Mouse (Mus musculus) small intestine, adult 2 months (tissue): Measurements from ENCODE around the gene Il11. TPM values are rescaled to one million over a fixed set of nuclear protein-coding genes. Genes with fewer than 3 reads are reported as not detected.

ENCODE experiments used
- H3K27ac ChIP-seq: fragments of 200-500 bp; 2 replicates; pipeline ENCODE4 v1.5.1; 2012; ENCODE audit warnings: low read depth, low read length, control low read depth, inconsistent platforms; ENCODE audit not compliant: insufficient read depth
- H3K27me3 ChIP-seq: fragments of 200-500 bp; 2 replicates; pipeline ENCODE4 v1.6.1; 2012; ENCODE audit warnings: mild to moderate bottlenecking, moderate library complexity, low read length, inconsistent platforms; ENCODE audit not compliant: control insufficient read depth, insufficient read depth
- H3K36me3 ChIP-seq: fragments of 200-500 bp; 2 replicates; pipeline ENCODE4 v1.6.1; 2012; ENCODE audit warnings: mild to moderate bottlenecking, low read length, control low read depth, inconsistent platforms; ENCODE audit not compliant: control insufficient read depth, insufficient read depth
- H3K4me1 ChIP-seq: fragments of 200-500 bp; 2 replicates; pipeline ENCODE4 v1.6.1; 2012; ENCODE audit warnings: low read length, inconsistent platforms, mixed read lengths; ENCODE audit not compliant: control insufficient read depth, insufficient read depth, insufficient read length
- H3K4me3 ChIP-seq: fragments of 200-500 bp; 2 replicates; pipeline ENCODE4 v1.5.1; 2012; ENCODE audit warnings: low read depth, mild to moderate bottlenecking, control low read depth, inconsistent platforms, low read length, moderate library complexity
- CTCF ChIP-seq: fragments of 200-500 bp; IDR thresholded peaks from 2 replicates; pipeline ENCODE4 v1.5.1; 2012; ENCODE audit warnings: low read depth, mild to moderate bottlenecking, control low read depth, inconsistent platforms, low read length, moderate library complexity, mixed read lengths; ENCODE audit not compliant: insufficient replicate concordance, insufficient read length; ENCODE audit errors: extremely low read depth
- POLR2A ChIP-seq: fragments of 200-500 bp; IDR thresholded peaks from 2 replicates; pipeline ENCODE4 v1.6.1; 2012; ENCODE audit warnings: low read depth, mild to moderate bottlenecking, control low read depth, inconsistent platforms, low read length, moderate library complexity
- WGBS: fragments of 180-500 bp; shearing (Covaris S2); methylation state at CpG from one replicate; pipeline ENCODE4 v1.1.7; 2018; 5-methylcytosine and 5-hydroxymethylcytosine counted together
- polyA plus RNA-seq: library from polyadenylated mRNA; depleted of rRNA; stranded (reverse); fragments of >200 nt; gene quantifications from 2 replicates; pipeline ENCODE4 v1.2.3, GENCODE M21; 2012

The Il11 gene
- polyA plus RNA-seq, 1 experiment, result 0.32 TPM

GRCm38 (mm10) chr7:4783667-4784268, 1.1 kb upstream of the Il11 start:
- TF ChIP-seq CTCF, result no peak
- no peak for TF ChIP-seq POLR2A
- H3K27ac ChIP-seq, result no peak overlapping the region
- H3K27me3 ChIP-seq, result peaks cover 6% of the 10 kb centered on the region; the same call in 1 of the 2 replicates
- WGBS, result 87% methylated on average over 14 of the region's 14 CpGs
- H3K36me3 ChIP-seq, result peaks cover 8% of the 10 kb centered on the region
- no peak overlapping the region for H3K4me3 ChIP-seq
- H3K4me1 ChIP-seq, result no peaks in the 10 kb centered on the region; the same call in 1 of the 2 replicates

GRCm38 (mm10) chr7:4782130-4782529, 529 bp downstream of the Il11 start:
- Histone ChIP-seq H3K27me3 (peaks cover 18% of the 10 kb centered on the region), H3K4me1 (no peaks in the 10 kb centered on the region; the same call in 1 of the 2 replicates), H3K27ac (no peak overlapping the region), H3K4me3 (no peak overlapping the region), H3K36me3 (peaks cover 8% of the 10 kb centered on the region)
- TF ChIP-seq POLR2A, result no peak
- no peak for TF ChIP-seq CTCF
- 32% methylated on average over 3 of the region's 3 CpGs for WGBS

GRCm38 (mm10) chr7:4779921-4780320, 2.7 kb downstream of the Il11 start:
- no peak overlapping the region for H3K4me3 ChIP-seq
- peaks cover 5% of the 10 kb centered on the region for H3K36me3 ChIP-seq
- WGBS, result 26% methylated on average over 5 of the region's 5 CpGs
- no peak overlapping the region for H3K27ac ChIP-seq
- H3K4me1 ChIP-seq, result no peaks in the 10 kb centered on the region; the same call in none of the 2 replicates
- peaks cover 35% of the 10 kb centered on the region for H3K27me3 ChIP-seq
- TF ChIP-seq POLR2A (no peak), CTCF (no peak)

- H3K36me3 ChIP-seq, result no peaks in the 10 kb centered on the region
- no peaks in the 10 kb centered on the region; the same call in none of the 2 replicates for H3K4me1 ChIP-seq
- peaks cover 35% of the 10 kb centered on the region for H3K27me3 ChIP-seq
- TF ChIP-seq POLR2A (no peak), CTCF (no peak)
- H3K27ac ChIP-seq, result no peak overlapping the region
- 21% methylated on average over 19 of the region's 20 CpGs for WGBS
- H3K4me3 ChIP-seq, result no peak overlapping the region
Observed at GRCm38 (mm10) chr7:4777851-4778637, 4.6 kb downstream of the Il11 start.

GRCm38 (mm10) chr7:4776861-4777830, 5.5 kb downstream of the Il11 start:
- WGBS, result 2% methylated on average over 55 of the region's 56 CpGs
- Histone ChIP-seq H3K36me3 (no peaks in the 10 kb centered on the region), H3K27me3 (peaks cover 35% of the 10 kb centered on the region), H3K4me3 (peak overlapping the region; percentile 63), H3K4me1 (no peaks in the 10 kb centered on the region; the same call in none of the 2 replicates), H3K27ac (no peak overlapping the region)
- TF ChIP-seq CTCF (no peak), POLR2A (no peak)

- TF ChIP-seq CTCF, result no peak
- no peaks in the 10 kb centered on the region for H3K36me3 ChIP-seq
- no peak overlapping the region for H3K4me3 ChIP-seq
- H3K4me1 ChIP-seq, result no peaks in the 10 kb centered on the region; the same call in none of the 2 replicates
- peaks cover 32% of the 10 kb centered on the region for H3K27me3 ChIP-seq
- 52% methylated on average over 10 of the region's 10 CpGs for WGBS
- no peak overlapping the region for H3K27ac ChIP-seq
Observed at GRCm38 (mm10) chr7:4776131-4776530, 6.5 kb downstream of the Il11 start.
